Mouse (Mus musculus): ENCODE results near the gene Fut2. TPM values are rescaled to one million over a fixed set of nuclear protein-coding genes. Genes with fewer than 3 reads are reported as not detected.
"Not testable (repeated sequence)": the region's sequence is repeated elsewhere in the genome, so short reads cannot be mapped to it uniquely, and the experiment has no call there.

Fut2 gene
- total RNA-seq, 1 experiment: 0.27 TPM

GRCm38 (mm10) chr7:45667761-45668160 is 1.6 kb upstream of the Fut2 start:
- no peak overlapping the region for H3K4me3 ChIP-seq (ENCODE audit: insufficient read depth in 1 of 2, low read depth in 1 of 2, low read length in 2 of 2, poor library complexity in 1 of 2, severe bottlenecking in 1 of 2)
- H3K9ac ChIP-seq (ENCODE audit: insufficient read depth, low read depth, low read length, poor library complexity, severe bottlenecking): no peak overlapping the region
- H3K4me1 ChIP-seq (ENCODE audit: control insufficient read depth in 2 of 2, insufficient read depth in 2 of 2, low read length in 2 of 2, poor library complexity in 1 of 2): peaks cover 2 to 13% of the 10 kb centered on the region in 2 experiments; a peak in 2 of 4 replicates
- in situ Hi-C loops (cut with MboI; ENCODE audit: low sequenced_read_pairs in 2 of 2, unreplicated experiment in 2 of 2): no loop called here
- DNase-seq (ENCODE audit: low read depth, low spot score): no peak
- no peak overlapping the region for H3K27ac ChIP-seq (ENCODE audit: insufficient read depth, low read depth, low read length, poor library complexity, severe bottlenecking)
- TF ChIP-seq CHD2 (IDR thresholded peaks at IDR 0.05; ENCODE audit: low read depth, low read length) (no peak), MAFK (IDR thresholded peaks at IDR 0.05; ENCODE audit: insufficient read depth, low read depth, low read length) (no peak), HCFC1 (IDR thresholded peaks at IDR 0.05; ENCODE audit: borderline replicate concordance, insufficient read depth, low read length) (no peak), ZNF384 (IDR thresholded peaks at IDR 0.05; ENCODE audit: low read depth, low read length) (no peak), ZC3H11A (IDR thresholded peaks at IDR 0.05; ENCODE audit: borderline replicate concordance, low read depth, low read length) (no peak)
- H3K36me3 ChIP-seq (ENCODE audit: control insufficient read depth, insufficient read depth, low read length, poor library complexity, severe bottlenecking): no peaks in the 10 kb centered on the region
- no peaks in the 10 kb centered on the region for H3K9me3 ChIP-seq (ENCODE audit: control insufficient read depth, insufficient read depth, low read depth, low read length)

DNA sequence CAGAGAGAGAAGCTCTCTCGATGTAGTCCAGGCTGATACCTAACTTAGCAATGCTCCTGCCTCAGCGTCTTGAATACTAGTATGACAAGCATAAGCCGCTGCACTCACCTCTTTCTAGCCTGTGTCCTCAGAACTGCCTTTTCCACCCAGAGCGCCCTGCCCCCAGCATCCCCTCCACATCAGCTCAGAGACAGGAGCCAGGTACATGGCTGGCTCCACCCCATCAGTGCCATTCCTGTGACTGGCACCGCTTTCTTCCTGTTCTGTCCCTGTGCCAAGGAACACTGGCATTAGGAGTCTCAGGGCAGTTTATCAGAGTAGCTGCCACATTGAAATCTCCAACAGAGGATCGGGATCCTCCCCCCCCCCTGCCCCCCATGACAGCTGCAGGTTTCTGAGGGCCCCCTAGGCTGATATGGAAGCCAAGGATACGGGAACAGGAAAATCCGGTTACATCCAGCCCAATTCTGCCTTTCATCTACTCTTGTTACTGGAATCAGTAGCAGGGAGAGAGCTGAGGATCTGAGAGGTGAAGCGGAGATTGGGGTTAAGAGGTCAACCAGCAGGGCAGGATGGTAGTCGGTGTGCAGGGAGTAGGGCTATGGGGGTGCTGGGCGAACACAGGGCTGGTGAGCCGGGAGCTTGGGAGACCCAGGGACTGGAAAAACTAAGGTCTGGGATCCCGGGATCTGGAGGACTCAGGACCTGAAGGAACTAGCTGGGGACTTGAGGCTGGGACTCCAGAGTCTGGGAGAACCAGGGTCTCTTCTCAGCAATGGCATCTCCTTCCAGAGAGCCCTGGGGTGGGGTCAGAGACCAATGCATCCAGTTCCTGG is 673 bp downstream of the Fut2 start:
- Histone ChIP-seq H3K27ac (ENCODE audit: insufficient read depth, low read depth, low read length, poor library complexity, severe bottlenecking) (no peak overlapping the region), H3K36me3 (ENCODE audit: control insufficient read depth, insufficient read depth, low read length, poor library complexity, severe bottlenecking) (no peaks in the 10 kb centered on the region), H3K4me1 (ENCODE audit: control insufficient read depth in 2 of 2, insufficient read depth in 2 of 2, low read length in 2 of 2, poor library complexity in 1 of 2) (peaks cover 2 to 13% of the 10 kb centered on the region in 2 experiments; a peak in 2 of 4 replicates), H3K9ac (ENCODE audit: insufficient read depth, low read depth, low read length, poor library complexity, severe bottlenecking) (no peak overlapping the region), H3K9me3 (ENCODE audit: control insufficient read depth, insufficient read depth, low read depth, low read length) (0 out of 2 replicates have a peak, but pooled peaks cover 4% of the 10 kb centered on the region), H3K4me3 (ENCODE audit: insufficient read depth in 1 of 2, low read depth in 1 of 2, low read length in 2 of 2, poor library complexity in 1 of 2, severe bottlenecking in 1 of 2) (no peak overlapping the region; a peak in 1 of 4 replicates)
- DNase-seq (ENCODE audit: low read depth, low spot score): no peak
- TF ChIP-seq HCFC1 (IDR thresholded peaks at IDR 0.05; ENCODE audit: borderline replicate concordance, insufficient read depth, low read length): no peak
- in situ Hi-C loops (cut with MboI; ENCODE audit: low sequenced_read_pairs in 2 of 2, unreplicated experiment in 2 of 2): no loop called here

DNA sequence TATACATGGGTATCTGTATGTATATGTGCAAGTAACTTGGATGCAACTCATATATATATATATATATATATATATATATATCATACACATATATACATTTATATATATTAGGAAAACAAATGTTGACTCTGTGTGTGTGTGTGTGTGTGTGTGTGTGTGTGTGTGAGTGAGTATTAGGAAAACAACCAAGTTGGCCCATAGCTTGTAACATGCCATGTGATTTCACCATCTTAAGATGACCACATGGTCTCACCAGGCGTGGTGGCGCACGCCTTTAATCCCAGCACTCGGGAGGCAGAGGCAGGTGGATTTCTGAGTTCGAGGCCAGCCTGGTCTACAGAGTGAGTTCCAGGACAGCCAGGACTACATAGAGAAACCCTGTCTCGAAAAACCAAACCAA is 4.5 kb downstream of the Fut2 start:
- in situ Hi-C loops (cut with MboI; ENCODE audit: low sequenced_read_pairs in 2 of 2, unreplicated experiment in 2 of 2); H3K27ac ChIP-seq (ENCODE audit: insufficient read depth, low read depth, low read length, poor library complexity, severe bottlenecking); H3K4me3 ChIP-seq (ENCODE audit: insufficient read depth in 1 of 2, low read depth in 1 of 2, low read length in 2 of 2, poor library complexity in 1 of 2, severe bottlenecking in 1 of 2); H3K36me3 ChIP-seq (ENCODE audit: control insufficient read depth, insufficient read depth, low read length, poor library complexity, severe bottlenecking); DNase-seq (ENCODE audit: low read depth, low spot score); H3K9ac ChIP-seq (ENCODE audit: insufficient read depth, low read depth, low read length, poor library complexity, severe bottlenecking): not testable (repeated sequence)
- Histone ChIP-seq H3K9me3 (ENCODE audit: control insufficient read depth, insufficient read depth, low read depth, low read length) (peaks cover 13% of the 10 kb centered on the region), H3K4me1 (ENCODE audit: control insufficient read depth in 2 of 2, insufficient read depth in 2 of 2, low read length in 2 of 2, poor library complexity in 1 of 2) (peaks cover 2 to 13% of the 10 kb centered on the region in 2 experiments; a peak in 2 of 4 replicates)

- no peaks in the 10 kb centered on the region; the same call in 1 of the 2 replicates for H3K36me3 ChIP-seq (ENCODE audit: control insufficient read depth, insufficient read depth, low read length, poor library complexity, severe bottlenecking)
Measured at GRCm38 (mm10) chr7:45660746-45661478, 5.3 kb downstream of the Fut2 start.

More at GRCm38 (mm10) chr7:45660746-45661478, 5.3 kb downstream of the Fut2 start:
- no peak overlapping the region for H3K9ac ChIP-seq (ENCODE audit: insufficient read depth, low read depth, low read length, poor library complexity, severe bottlenecking)
- in situ Hi-C loops (cut with MboI; ENCODE audit: low sequenced_read_pairs in 2 of 2, unreplicated experiment in 2 of 2): no loop called here
- H3K9me3 ChIP-seq (ENCODE audit: control insufficient read depth, insufficient read depth, low read depth, low read length): peaks cover 13% of the 10 kb centered on the region
- H3K4me3 ChIP-seq (ENCODE audit: insufficient read depth in 1 of 2, low read depth in 1 of 2, low read length in 2 of 2, poor library complexity in 1 of 2, severe bottlenecking in 1 of 2): no peak overlapping the region
- DNase-seq (ENCODE audit: low read depth, low spot score): no peak
- peaks cover 2 to 14% of the 10 kb centered on the region in 2 experiments; a peak in 2 of 4 replicates for H3K4me1 ChIP-seq (ENCODE audit: control insufficient read depth in 2 of 2, insufficient read depth in 2 of 2, low read length in 2 of 2, poor library complexity in 1 of 2)
- peak overlapping the region; percentile 13; the same call in 1 of the 2 replicates for H3K27ac ChIP-seq (ENCODE audit: insufficient read depth, low read depth, low read length, poor library complexity, severe bottlenecking)
- TF ChIP-seq CHD2 (IDR thresholded peaks at IDR 0.05; ENCODE audit: low read depth, low read length) (no peak), ZNF384 (IDR thresholded peaks at IDR 0.05; ENCODE audit: low read depth, low read length) (no peak), MAFK (IDR thresholded peaks at IDR 0.05; ENCODE audit: insufficient read depth, low read depth, low read length) (no peak), HCFC1 (IDR thresholded peaks at IDR 0.05; ENCODE audit: borderline replicate concordance, insufficient read depth, low read length) (no peak), ZC3H11A (IDR thresholded peaks at IDR 0.05; ENCODE audit: borderline replicate concordance, low read depth, low read length) (no peak)
